Mouse (Mus musculus) layer of hippocampus, postnatal 10 days (tissue): ENCODE results near the gene Rcor1. TPM values are rescaled to one million over a fixed set of nuclear protein-coding genes. Genes with fewer than 3 reads are reported as not detected.
A peak's percentile ranks its signal among the peaks of the same experiment; 100 is the strongest.

ENCODE experiments used
- DNase-seq, 2 experiments: peaks; one replicate each; pipeline ENCODE4 v3.0.0; 2021; ENCODE audit warnings: low spot score in 2 of 2
- total RNA-seq, 2 experiments: library from RNA; stranded (reverse); gene quantifications; 2 replicates each; pipeline ENCODE4 v1.2.3; 2021

The Rcor1 gene
- total RNA-seq, 2 experiments from 2014 or later: 18.0 to 19.0 TPM

DNA sequence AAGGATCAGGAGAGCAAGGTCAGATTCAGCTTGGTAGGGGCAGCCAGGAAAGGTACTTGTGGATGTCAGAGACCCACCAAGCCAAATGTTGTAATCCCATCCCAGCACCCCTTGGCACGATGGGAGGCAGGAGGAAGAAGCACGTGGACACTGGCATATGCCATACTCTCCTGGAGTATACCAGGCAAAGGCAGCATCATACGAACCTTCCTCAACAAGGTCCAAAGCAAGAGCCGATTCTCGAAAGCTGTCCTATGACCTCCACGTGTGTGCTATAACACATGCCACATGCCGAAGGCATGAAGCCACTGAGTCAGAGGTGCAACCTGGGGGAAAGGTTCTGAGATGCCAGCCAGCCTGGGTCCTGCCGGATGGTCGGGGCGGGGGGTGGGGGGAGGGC lies 121.7 kb downstream of the Rcor1 start:
- no peak for DNase-seq

DNA sequence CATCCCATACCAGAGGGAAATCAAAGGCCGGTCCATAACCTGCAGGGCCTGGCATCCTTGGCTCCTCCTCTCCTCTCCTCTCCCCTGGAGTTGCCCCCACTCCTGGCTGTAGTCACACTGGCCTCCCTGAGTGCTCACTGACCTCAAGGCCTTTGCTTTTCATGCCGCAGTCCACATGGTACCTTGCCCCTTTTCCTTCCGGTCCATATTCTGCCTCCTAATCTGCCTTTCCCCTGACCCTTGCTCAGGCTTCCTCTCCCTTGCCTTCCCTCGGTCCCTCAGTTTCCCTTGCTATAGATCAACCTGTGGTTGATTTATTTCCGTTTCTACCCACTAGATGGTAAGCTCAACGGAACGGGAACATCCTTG lies 122.8 kb downstream of the Rcor1 start:
- DNase-seq: no peak

DNA sequence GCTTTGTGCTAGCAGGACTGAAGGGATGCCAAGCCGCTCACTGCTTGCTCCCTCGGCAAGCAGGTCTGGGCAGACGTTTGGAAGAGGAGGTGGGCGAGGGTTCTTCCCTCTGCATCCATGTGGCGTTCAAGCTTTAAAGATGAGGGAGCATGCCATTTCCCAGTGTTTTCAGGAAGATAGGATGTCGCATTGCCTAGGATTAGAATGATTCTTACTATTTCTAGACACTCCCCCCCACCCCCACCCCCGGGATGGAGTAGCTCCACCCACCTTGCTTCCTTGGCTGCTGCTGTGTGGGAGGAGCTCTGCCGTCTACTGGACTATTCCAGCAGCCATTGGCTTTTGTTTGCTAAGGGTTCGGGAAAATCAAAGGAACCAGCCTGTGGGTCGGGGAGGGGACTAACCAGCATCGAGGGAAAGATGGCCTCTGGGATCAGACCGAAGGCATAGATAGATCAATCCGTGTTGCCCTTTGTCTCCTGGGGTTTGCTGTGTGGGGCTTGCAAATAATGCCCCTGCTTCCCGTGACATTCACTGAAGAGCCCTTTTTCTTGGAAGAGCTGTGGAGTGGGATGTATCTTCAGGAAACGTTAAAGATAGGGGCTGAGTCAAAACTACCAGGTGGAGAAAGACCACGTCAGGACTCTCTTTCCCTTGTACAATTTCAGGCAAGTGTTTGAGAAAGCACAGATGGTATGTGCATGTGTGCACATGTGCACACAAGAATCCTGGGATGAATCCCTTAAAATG lies 123.3 kb downstream of the Rcor1 start:
- peak; percentile 42 to 61 for DNase-seq

DNA sequence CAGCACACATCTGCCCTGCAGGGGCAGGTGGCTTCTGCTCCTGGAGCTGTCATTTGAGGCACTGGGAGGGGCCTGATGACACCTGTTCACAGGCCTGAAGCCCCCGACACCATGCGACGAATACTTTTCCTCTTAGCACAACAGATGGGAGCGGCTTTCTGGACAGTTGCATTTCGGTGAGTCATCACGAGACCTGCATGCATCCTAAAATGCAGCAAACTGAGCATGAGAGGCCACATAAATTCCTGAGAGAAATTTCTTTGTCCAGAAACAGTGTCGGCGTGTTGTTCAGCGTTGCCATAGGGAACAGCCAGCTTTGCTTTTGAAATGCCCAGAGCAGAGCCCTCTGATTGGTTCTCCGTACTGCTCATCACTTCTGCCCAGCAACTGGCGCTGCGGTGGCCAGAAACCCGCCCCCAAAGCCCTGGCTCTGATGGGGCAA lies 125.2 kb downstream of the Rcor1 start:
- peak; percentile 89 to 91 for DNase-seq

DNA sequence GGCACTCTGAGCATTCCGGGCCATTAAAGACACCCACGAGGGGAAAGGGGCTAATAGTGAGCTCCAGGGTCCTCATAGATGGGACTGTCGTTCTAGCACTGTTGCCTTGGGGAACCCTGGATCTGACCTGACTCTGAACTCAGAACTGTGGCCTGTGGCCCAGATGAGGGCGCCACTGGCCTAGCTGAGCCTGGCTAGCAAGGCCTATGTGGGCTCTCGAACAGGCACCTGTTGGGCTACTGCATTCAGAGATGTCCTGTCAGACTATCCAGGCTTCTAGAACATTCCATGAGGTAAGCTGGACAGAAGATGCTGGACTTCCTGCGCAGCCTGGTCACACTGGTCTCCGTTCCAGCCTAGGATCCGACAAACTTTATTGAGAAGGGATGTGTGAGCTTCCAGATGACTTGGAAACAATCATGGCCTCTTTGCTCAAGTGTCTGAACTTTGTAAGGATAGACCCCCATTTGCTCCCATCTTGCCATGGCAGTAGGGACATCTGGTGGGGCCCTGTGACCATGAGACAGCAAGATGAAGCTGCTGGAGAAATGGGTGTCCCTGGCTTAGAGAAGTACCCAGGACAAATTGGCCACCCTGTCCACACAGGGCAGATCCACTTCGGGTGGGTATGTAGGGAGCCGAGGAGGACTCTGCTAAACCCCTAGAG lies 126.1 kb downstream of the Rcor1 start:
- peak; percentile 40 to 51 for DNase-seq

Other genes with a start within 250 kb of the Rcor1 start
- 1 to 10 TPM; 9.8 to 9.9 TPM for gene Mok, start 198.4 kb upstream of the Rcor1 start, total RNA-seq
- gene Zfp839, start 189.1 kb upstream of the Rcor1 start, total RNA-seq: 10 to 100 TPM in 1 of 2 experiments, 1 to 10 TPM in 1; 8.5 to 11.0 TPM
- 10 to 100 TPM; 71.9 to 84.1 TPM for gene Cinp, start 150.2 kb upstream of the Rcor1 start, total RNA-seq
- 10 to 100 TPM; 33.9 to 36.4 TPM for gene Tecpr2, start 150.1 kb upstream of the Rcor1 start, total RNA-seq
- 1 to 10 TPM; 8.2 to 9.6 TPM for gene Ankrd9, start 60.3 kb upstream of the Rcor1 start, total RNA-seq
- 10 to 100 TPM; 94.1 to 99.9 TPM for gene Traf3, start 127.0 kb downstream of the Rcor1 start, total RNA-seq
- not detected for gene 4930595D18Rik, start 145.1 kb downstream of the Rcor1 start, total RNA-seq
- 10 to 100 TPM; 17.8 to 19.6 TPM for gene Amn, start 231.7 kb downstream of the Rcor1 start, total RNA-seq